Mouse (Mus musculus) megakaryocyte, embryonic 14.5 days (primary cell): ENCODE measurements around the gene Selenok.

ENCODE experiments used
- FLI1 ChIP-seq: IDR thresholded peaks from 2 replicates; pipeline ENCODE4 v1.6.1; 2012; ENCODE audit warnings: low read length, inconsistent platforms, mixed read lengths
- GATA1 ChIP-seq: IDR thresholded peaks from 3 replicates; pipeline ENCODE4 v1.6.1; 2012; ENCODE audit warnings: mixed read lengths, low read length, inconsistent platforms, borderline replicate concordance

DNA sequence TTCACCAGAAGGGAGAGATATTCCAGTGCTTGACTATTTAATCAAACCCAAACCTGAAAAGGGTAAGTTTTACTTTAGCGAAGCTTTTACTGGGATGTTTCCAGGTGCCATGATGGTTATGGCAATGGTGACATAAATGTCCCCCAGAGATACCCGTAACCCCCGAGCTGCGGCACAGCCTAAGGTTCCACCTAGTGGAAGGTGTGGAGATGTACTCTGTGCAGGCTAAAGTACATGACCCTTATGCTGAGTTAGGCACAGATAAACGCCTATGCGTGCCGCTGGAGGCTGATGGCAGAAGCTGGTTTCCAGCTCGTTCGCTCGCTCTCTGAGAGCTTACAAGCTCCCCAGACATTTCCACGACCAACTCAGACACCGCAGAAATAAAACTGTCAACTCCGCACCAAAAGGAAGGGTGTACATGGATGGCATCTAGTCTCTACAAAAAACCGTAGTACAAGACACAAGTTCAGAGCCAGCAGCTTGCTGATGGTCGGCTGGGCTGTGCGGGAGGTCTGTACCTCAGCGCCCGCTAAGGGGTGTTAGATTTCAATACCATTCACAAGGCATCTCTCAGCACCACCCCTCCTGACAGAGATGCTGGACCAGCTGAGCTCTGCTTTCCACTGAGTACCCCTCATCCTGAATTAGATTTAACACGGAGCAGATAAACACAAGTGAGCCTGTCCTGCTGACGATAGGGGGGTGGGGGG, 28.4 kb upstream of the Selenok start:
- TF ChIP-seq GATA1 (no peak), FLI1 (no peak)
